Mouse (Mus musculus): ENCODE measurements at regions not wholly inside any gene's neighbourhood (a gene's known extent, or its start where the extent isn't known, plus 50 kb on each side); places are given as distances from the start of the nearest gene placed in this dataset.
"Not testable (repeated sequence)": the region's sequence is repeated elsewhere in the genome, so short reads cannot be mapped to it uniquely, and the experiment has no call there.

- DNase-seq (ENCODE audit: low read depth) = peak; percentile 69
Measured at GRCm38 (mm10) chr1:103986867-103987266, 781.5 kb upstream of the Cdh20 start.

GRCm38 (mm10) chr1:104002906-104003305, 765.4 kb upstream of the Cdh20 start:
- DNase-seq (ENCODE audit: low read depth) = not testable (repeated sequence)

More at GRCm38 (mm10) chr1:103986867-103987266, 781.5 kb upstream of the Cdh20 start:
- TF ChIP-seq CTCF (IDR thresholded peaks at IDR 0.05; ENCODE audit: borderline replicate concordance, extremely low read depth, insufficient read depth, insufficient read length) (peak; percentile 62; the same call in 1 of the 2 replicates), POLR2A (IDR thresholded peaks at IDR 0.05; ENCODE audit: borderline replicate concordance, extremely low read depth, insufficient read depth, insufficient read length, poor library complexity, severe bottlenecking) (no peak)

GRCm38 (mm10) chr1:104029670-104030069, 738.7 kb upstream of the Cdh20 start:
- peak; percentile 65 for DNase-seq (ENCODE audit: low read depth)
- no peak for TF ChIP-seq POLR2A (IDR thresholded peaks at IDR 0.05; ENCODE audit: borderline replicate concordance, extremely low read depth, insufficient read depth, insufficient read length, poor library complexity, severe bottlenecking)
- TF ChIP-seq CTCF (IDR thresholded peaks at IDR 0.05; ENCODE audit: borderline replicate concordance, extremely low read depth, insufficient read depth, insufficient read length) = no peak

GRCm38 (mm10) chr1:104048440-104048839, 719.9 kb upstream of the Cdh20 start:
- no peak for DNase-seq (ENCODE audit: low read depth)
- TF ChIP-seq CTCF (IDR thresholded peaks at IDR 0.05; ENCODE audit: borderline replicate concordance, extremely low read depth, insufficient read depth, insufficient read length) (no peak), POLR2A (IDR thresholded peaks at IDR 0.05; ENCODE audit: borderline replicate concordance, extremely low read depth, insufficient read depth, insufficient read length, poor library complexity, severe bottlenecking) (no peak)

- DNase-seq (ENCODE audit: low read depth) = peak; percentile 82
- no peak for TF ChIP-seq CTCF (IDR thresholded peaks at IDR 0.05; ENCODE audit: borderline replicate concordance, extremely low read depth, insufficient read depth, insufficient read length)
- TF ChIP-seq POLR2A (IDR thresholded peaks at IDR 0.05; ENCODE audit: borderline replicate concordance, extremely low read depth, insufficient read depth, insufficient read length, poor library complexity, severe bottlenecking) = no peak
Measured at GRCm38 (mm10) chr1:104049169-104049948, 719.0 kb upstream of the Cdh20 start.
